Mouse (Mus musculus): Measurements from ENCODE around the gene Gpr137. TPM values are rescaled to one million over a fixed set of nuclear protein-coding genes. Genes with fewer than 3 reads are reported as not detected.
"Not testable (repeated sequence)": the region's sequence is repeated elsewhere in the genome, so short reads cannot be mapped to it uniquely, and the experiment has no call there.

The Gpr137 gene
- total RNA-seq, 2 experiments from 2014 or later, result 103 to 106 TPM

- DNase-seq (ENCODE audit: extremely low spot score in 1 of 2, low spot score in 1 of 2), result peak; percentile 75 to 97
Observed at GRCm38 (mm10) chr19:6924461-6925306, 17.6 kb downstream of the Gpr137 start.

GRCm38 (mm10) chr19:6922901-6923735 lies 19.2 kb downstream of the Gpr137 start:
- DNase-seq (ENCODE audit: extremely low spot score in 1 of 2, low spot score in 1 of 2), result no peak

- peak; percentile 92 to 98 for DNase-seq (ENCODE audit: extremely low spot score in 1 of 2, low spot score in 1 of 2)
Observed at GRCm38 (mm10) chr19:6921647-6922567, 20.4 kb downstream of the Gpr137 start, which contains the start of gene Esrra. Esrra (minus strand) TSS chr19:6921813.

GRCm38 (mm10) chr19:6920741-6921636 lies 21.3 kb downstream of the Gpr137 start:
- DNase-seq (ENCODE audit: extremely low spot score in 1 of 2, low spot score in 1 of 2), result no peak

GRCm38 (mm10) chr19:6919876-6920740 lies 22.2 kb downstream of the Gpr137 start:
- DNase-seq (ENCODE audit: extremely low spot score in 1 of 2, low spot score in 1 of 2), result no peak

GRCm38 (mm10) chr19:6919431-6919830 lies 22.8 kb downstream of the Gpr137 start:
- DNase-seq (ENCODE audit: extremely low spot score in 1 of 2, low spot score in 1 of 2), result no peak

GRCm38 (mm10) chr19:6918321-6918720 lies 24.0 kb downstream of the Gpr137 start:
- no peak for DNase-seq (ENCODE audit: extremely low spot score in 1 of 2, low spot score in 1 of 2)

- no peak for DNase-seq (ENCODE audit: extremely low spot score in 1 of 2, low spot score in 1 of 2)
Observed at GRCm38 (mm10) chr19:6916496-6916895, 25.8 kb downstream of the Gpr137 start.

GRCm38 (mm10) chr19:6915276-6915675 lies 27.0 kb downstream of the Gpr137 start:
- no peak for DNase-seq (ENCODE audit: extremely low spot score in 1 of 2, low spot score in 1 of 2)

- DNase-seq (ENCODE audit: extremely low spot score in 1 of 2, low spot score in 1 of 2), result no peak
Observed at GRCm38 (mm10) chr19:6914540-6914939, 27.7 kb downstream of the Gpr137 start.

GRCm38 (mm10) chr19:6913991-6914390 lies 28.3 kb downstream of the Gpr137 start:
- no peak for DNase-seq (ENCODE audit: extremely low spot score in 1 of 2, low spot score in 1 of 2)

GRCm38 (mm10) chr19:6913036-6913435 lies 29.2 kb downstream of the Gpr137 start:
- DNase-seq (ENCODE audit: extremely low spot score in 1 of 2, low spot score in 1 of 2), result no peak

- DNase-seq (ENCODE audit: extremely low spot score in 1 of 2, low spot score in 1 of 2), result no peak
Observed at GRCm38 (mm10) chr19:6912205-6912970, 29.9 kb downstream of the Gpr137 start.

- no peak for DNase-seq (ENCODE audit: extremely low spot score in 1 of 2, low spot score in 1 of 2)
Observed at GRCm38 (mm10) chr19:6911101-6912074, 30.9 kb downstream of the Gpr137 start.

GRCm38 (mm10) chr19:6910306-6910705 lies 32.0 kb downstream of the Gpr137 start:
- not testable (repeated sequence) for DNase-seq (ENCODE audit: extremely low spot score in 1 of 2, low spot score in 1 of 2)

GRCm38 (mm10) chr19:6909507-6910289 lies 32.6 kb downstream of the Gpr137 start, which contains the start of the genes Trmt112 and Prdx5:
Trmt112 (plus strand) TSS chr19:6909698.
Prdx5 (minus strand) TSS chr19:6910106.
- peak; percentile 82 to 87 for DNase-seq (ENCODE audit: extremely low spot score in 1 of 2, low spot score in 1 of 2)
